Comparison of ENCODE assay signal across 32 mouse cellular contexts in genomic region chr17:57289252-57289651, GRCm38 (mm10). TPM values are rescaled to one million over a fixed set of nuclear protein-coding genes. Genes with fewer than 3 reads are reported as not detected.
DNase-seq lines count a peak whose midpoint lies in the region; ATAC-seq and TF ChIP-seq lines count a peak whose summit lies in the region.
"Had no signal": no experiment of that assay in that cellular context is flagged by ENCODE, and none has a peak within 500 bp of the region (broad histone marks: within the 10 kb centered on the region; RNA-seq: fewer than 3 reads in every experiment).

No protein-coding gene starts in this region.

- no peaks in the 10 kb centered on the region for H3K36me3 ChIP-seq in heart, embryonic 13.5 days
- H3K36me3 ChIP-seq in megakaryocyte, embryonic 14.5 days (replicated peaks; ENCODE audit: low read length) = peaks cover 86% of the 10 kb centered on the region
- H3K36me3 ChIP-seq in thymus, adult 2 months (ENCODE audit: control insufficient read depth, insufficient read depth, low read length) = peaks cover 15% of the 10 kb centered on the region
- H3K36me3 ChIP-seq: embryonic facial prominence, embryonic 12.5 days; forebrain, embryonic 15.5 days; heart, embryonic 15.5 days; hindbrain, embryonic 13.5 days; limb, embryonic 10.5 days; limb, embryonic 15.5 days; midbrain, embryonic 15.5 days had no signal

- DNase-seq in heart, adult 11 months = no peak
- DNase-seq in adipocyte (ENCODE audit: low spot score) = peak; percentile 56
- DNase-seq in thymus, adult 2 months = no peak
- no peak for DNase-seq in adrenal gland, postnatal 4 days (ENCODE audit: low spot score in 2 of 2)
- DNase-seq: adrenal gland, adult 8-10 months; cerebellum, adult 11 months; cerebellum, adult 9-11 months; embryo, embryonic 11 days; gastrocnemius, adult 2 months; gastrocnemius, postnatal 36 days; heart, adult 2 months; heart, postnatal 4 days; kidney, adult 9 months; kidney, postnatal 14 days; layer of hippocampus, adult 9-11 months; lung, adult 2 months; lung, postnatal 14 days; right cerebral cortex, postnatal 25 days; thymus, adult 18-20 months; thymus, postnatal 36 days had no signal

- no peak overlapping the region for H3K9ac ChIP-seq in heart, embryonic 13.5 days
- H3K9ac ChIP-seq: embryonic facial prominence, embryonic 12.5 days; forebrain, embryonic 15.5 days; heart, embryonic 15.5 days; hindbrain, embryonic 13.5 days; limb, embryonic 15.5 days; midbrain, embryonic 15.5 days had no signal

- H3K27me3 ChIP-seq in heart, embryonic 13.5 days (replicated peaks) = no peaks in the 10 kb centered on the region
- no peaks in the 10 kb centered on the region for H3K27me3 ChIP-seq in megakaryocyte, embryonic 14.5 days (replicated peaks)
- no peaks in the 10 kb centered on the region for H3K27me3 ChIP-seq in thymus, adult 2 months (ENCODE audit: control insufficient read depth, insufficient read depth, low read length)
- H3K27me3 ChIP-seq: embryonic facial prominence, embryonic 12.5 days; forebrain, embryonic 15.5 days; heart, embryonic 15.5 days; hindbrain, embryonic 13.5 days; limb, embryonic 15.5 days; midbrain, embryonic 15.5 days had no signal

- H3K9me3 ChIP-seq in heart, embryonic 13.5 days = no peaks in the 10 kb centered on the region
- H3K9me3 ChIP-seq in megakaryocyte, embryonic 14.5 days = peaks cover 5% of the 10 kb centered on the region; the same call in 1 of the 2 replicates
- H3K9me3 ChIP-seq: embryonic facial prominence, embryonic 12.5 days; forebrain, embryonic 15.5 days; heart, embryonic 15.5 days; hindbrain, embryonic 13.5 days; limb, embryonic 10.5 days; limb, embryonic 15.5 days; midbrain, embryonic 15.5 days had no signal

- no peak overlapping the region for H3K4me2 ChIP-seq in heart, embryonic 13.5 days
- H3K4me2 ChIP-seq: embryonic facial prominence, embryonic 12.5 days; forebrain, embryonic 15.5 days; heart, embryonic 15.5 days; hindbrain, embryonic 13.5 days; limb, embryonic 15.5 days; midbrain, embryonic 15.5 days had no signal

- peaks cover 2% of the 10 kb centered on the region for H3K4me1 ChIP-seq in heart, embryonic 13.5 days
- peaks cover 100% of the 10 kb centered on the region for H3K4me1 ChIP-seq in megakaryocyte, embryonic 14.5 days
- H3K4me1 ChIP-seq in thymus, adult 2 months (replicated peaks; ENCODE audit: control insufficient read depth, insufficient read depth, low read length) = peaks cover 41% of the 10 kb centered on the region
- H3K4me1 ChIP-seq: embryonic facial prominence, embryonic 12.5 days; forebrain, embryonic 15.5 days; heart, embryonic 15.5 days; hindbrain, embryonic 13.5 days; limb, embryonic 10.5 days; limb, embryonic 15.5 days; midbrain, embryonic 15.5 days had no signal

- peak overlapping the region; percentile 68; the same call in 1 of the 2 replicates for H3K27ac ChIP-seq in heart, embryonic 13.5 days (replicated peaks)
- H3K27ac ChIP-seq in thymus, adult 2 months (ENCODE audit: control insufficient read depth, insufficient read depth, low read length) = no peak overlapping the region
- H3K27ac ChIP-seq: forebrain, embryonic 15.5 days; gastrocnemius, adult 2 months; heart, adult 2 months; hindbrain, embryonic 13.5 days; limb, embryonic 10.5 days; limb, embryonic 15.5 days; midbrain, embryonic 15.5 days; stomach, postnatal 0 days had no signal

- no peak overlapping the region for H3K4me3 ChIP-seq in heart, embryonic 13.5 days
- peak overlapping the region; percentile 88 for H3K4me3 ChIP-seq in megakaryocyte, embryonic 14.5 days (replicated peaks)
- H3K4me3 ChIP-seq in thymus, adult 2 months (ENCODE audit: control insufficient read depth, insufficient read depth, low read length) = no peak overlapping the region
- H3K4me3 ChIP-seq: embryonic facial prominence, embryonic 12.5 days; forebrain, embryonic 15.5 days; gastrocnemius, adult 2 months; heart, adult 2 months; heart, embryonic 15.5 days; hindbrain, embryonic 13.5 days; limb, embryonic 10.5 days; limb, embryonic 15.5 days; midbrain, embryonic 15.5 days had no signal

- 58% methylated on average over 5 of the region's 5 CpGs for WGBS in heart, embryonic 13.5 days
- 95% methylated on average over 5 of the region's 5 CpGs for WGBS in thymus, adult 2 months

- no peak for TF ChIP-seq CTCF in thymus, adult 2 months (IDR thresholded peaks at IDR 0.05; ENCODE audit: borderline replicate concordance, control insufficient read depth, extremely low read depth, insufficient read depth, low read length, poor library complexity)

- no peak for ATAC-seq in heart, embryonic 13.5 days (ENCODE audit: extremely low read depth, insufficient number of reproducible peaks, low FRiP score, low TSS enrichment)
- no peak for ATAC-seq in megakaryocyte, adult 5-6 weeks (ENCODE audit: poor library complexity, severe bottlenecking)
- ATAC-seq: forebrain, embryonic 15.5 days; intestine, embryonic 16.5 days; midbrain, embryonic 15.5 days had no signal

- no peak for TF ChIP-seq POLR2A in thymus, adult 2 months (IDR thresholded peaks at IDR 0.05; ENCODE audit: control insufficient read depth, extremely low read depth, insufficient read depth, low read length, poor library complexity)

RNA-seq across cellular contexts. Expression of gene Vav1, which starts 10.4 kb away (rescaled TPM):
- polyA plus RNA-seq in heart, embryonic 13.5 days (2015; fragmentation: Nextera tagmentation; extraction: Ambion mirVana) = 1.8 and 2.4 TPM in 2 replicates
- 34.6 and 164 TPM in 2 replicates for polyA plus RNA-seq in megakaryocyte, embryonic 14.5 days (2012; ENCODE audit: insufficient read depth, low replicate concordance)
- total RNA-seq in megakaryocyte, adult 5-6 weeks (2015) = 84.7 and 92.2 TPM in 2 replicates
- total RNA-seq in megakaryocyte, adult 5-6 weeks (2017) = 307 and 321 TPM in 2 replicates
- 131 and 137 TPM in 2 replicates for polyA plus RNA-seq in thymus, adult 2 months (2012; rRNA removed)
- total RNA-seq in adrenal gland, postnatal 4 days (2021) = 1 to 10 TPM; 2.7 to 3.3 TPM

RNA-seq across cellular contexts. Expression of gene Trip10, which starts 40.0 kb away (rescaled TPM):
- 35.2 and 39.7 TPM in 2 replicates for polyA plus RNA-seq in heart, embryonic 13.5 days (2015; fragmentation: Nextera tagmentation; extraction: Ambion mirVana)
- 25.4 and 45.7 TPM in 2 replicates for polyA plus RNA-seq in megakaryocyte, embryonic 14.5 days (2012; ENCODE audit: insufficient read depth, low replicate concordance)
- 3.6 and 5.4 TPM in 2 replicates for total RNA-seq in megakaryocyte, adult 5-6 weeks (2015)
- total RNA-seq in megakaryocyte, adult 5-6 weeks (2017) = 9.0 and 9.4 TPM in 2 replicates
- polyA plus RNA-seq in thymus, adult 2 months (2012; rRNA removed) = 10.6 and 14.8 TPM in 2 replicates
- total RNA-seq in adrenal gland, postnatal 4 days (2021) = 10 to 100 TPM; 52.1 to 58.4 TPM

RNA-seq across cellular contexts. Expression of gene Gpr108, which starts 41.0 kb away (rescaled TPM):
- polyA plus RNA-seq in heart, embryonic 13.5 days (2015; fragmentation: Nextera tagmentation; extraction: Ambion mirVana) = 25.5 and 26.4 TPM in 2 replicates
- 30.6 and 33.1 TPM in 2 replicates for polyA plus RNA-seq in megakaryocyte, embryonic 14.5 days (2012; ENCODE audit: insufficient read depth, low replicate concordance)
- 36.6 and 39.1 TPM in 2 replicates for total RNA-seq in megakaryocyte, adult 5-6 weeks (2015)
- 36.6 and 37.7 TPM in 2 replicates for total RNA-seq in megakaryocyte, adult 5-6 weeks (2017)
- polyA plus RNA-seq in thymus, adult 2 months (2012; rRNA removed) = 62.4 and 63.9 TPM in 2 replicates
- 10 to 100 TPM; 50.3 to 52.5 TPM for total RNA-seq in adrenal gland, postnatal 4 days (2021)

Comparison
In these comparisons a context has a peak if more than half of its experiments do, and no peak if none do; other contexts are left out.
1. RNA of gene Vav1, which starts 10.4 kb away (polyA plus RNA-seq): 34.6 to 164 TPM in megakaryocyte, embryonic 14.5 days and 131 to 137 TPM in thymus, adult 2 months; 1.8 to 2.4 TPM in heart, embryonic 13.5 days; every median in the first group is over 10 times any median in the second.